Mouse (Mus musculus) kidney, postnatal 10 days (tissue): ENCODE data around the gene Dnm3.

Source experiments
- DNase-seq: peaks from one replicate; pipeline ENCODE4 v3.0.0; 2021; ENCODE audit warnings: mixed read lengths

The Dnm3 gene

GRCm38 (mm10) chr1:162156873-162157272, 321.0 kb downstream of the Dnm3 start:
- DNase-seq, result no peak

GRCm38 (mm10) chr1:162155546-162155945, 322.3 kb downstream of the Dnm3 start:
- DNase-seq, result no peak

GRCm38 (mm10) chr1:162153118-162153517, 324.7 kb downstream of the Dnm3 start:
- DNase-seq, result no peak

DNA sequence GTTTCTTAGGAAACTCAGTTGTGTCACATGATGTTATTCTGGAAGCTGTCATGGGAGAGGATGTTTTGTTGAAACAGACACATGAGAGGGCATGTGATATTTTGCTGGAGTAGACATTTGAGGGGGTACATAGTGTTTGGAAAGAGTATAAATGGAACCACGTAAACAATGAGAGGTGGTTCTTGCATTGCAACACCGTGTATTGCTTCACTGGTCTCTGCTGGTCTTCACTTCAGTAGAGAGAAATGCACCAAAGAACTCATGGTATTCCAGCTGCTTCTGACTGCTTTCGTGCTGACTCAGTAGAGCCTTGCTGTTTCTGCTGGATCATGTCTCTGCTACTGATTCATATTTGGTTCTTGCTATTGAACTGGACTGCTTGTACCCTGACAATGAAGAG, 328.1 kb downstream of the Dnm3 start:
- DNase-seq, result no peak

DNA sequence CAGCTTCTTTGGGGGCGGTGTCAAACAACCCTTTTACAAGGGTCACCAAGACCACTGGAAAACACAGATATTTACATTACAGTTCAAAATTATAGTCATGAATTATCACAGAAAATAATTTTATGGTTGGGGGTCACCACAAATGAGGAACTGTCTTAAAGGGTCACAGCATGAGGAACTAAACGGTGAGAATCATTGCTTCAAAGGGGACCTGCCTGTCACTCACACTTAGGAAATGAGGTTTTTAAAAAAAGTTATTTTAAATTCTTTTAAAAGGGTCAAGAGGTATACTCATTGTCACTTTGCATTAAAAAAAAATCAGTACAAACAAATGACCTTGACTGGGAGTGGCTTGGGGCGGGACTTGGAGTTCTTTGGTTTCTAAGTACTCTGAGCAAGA, 330.3 kb downstream of the Dnm3 start:
- DNase-seq, result no peak

GRCm38 (mm10) chr1:162145748-162146147, 332.1 kb downstream of the Dnm3 start:
- DNase-seq, result no peak

- DNase-seq, result no peak
Observed at GRCm38 (mm10) chr1:162144992-162145391, 332.8 kb downstream of the Dnm3 start.

DNA sequence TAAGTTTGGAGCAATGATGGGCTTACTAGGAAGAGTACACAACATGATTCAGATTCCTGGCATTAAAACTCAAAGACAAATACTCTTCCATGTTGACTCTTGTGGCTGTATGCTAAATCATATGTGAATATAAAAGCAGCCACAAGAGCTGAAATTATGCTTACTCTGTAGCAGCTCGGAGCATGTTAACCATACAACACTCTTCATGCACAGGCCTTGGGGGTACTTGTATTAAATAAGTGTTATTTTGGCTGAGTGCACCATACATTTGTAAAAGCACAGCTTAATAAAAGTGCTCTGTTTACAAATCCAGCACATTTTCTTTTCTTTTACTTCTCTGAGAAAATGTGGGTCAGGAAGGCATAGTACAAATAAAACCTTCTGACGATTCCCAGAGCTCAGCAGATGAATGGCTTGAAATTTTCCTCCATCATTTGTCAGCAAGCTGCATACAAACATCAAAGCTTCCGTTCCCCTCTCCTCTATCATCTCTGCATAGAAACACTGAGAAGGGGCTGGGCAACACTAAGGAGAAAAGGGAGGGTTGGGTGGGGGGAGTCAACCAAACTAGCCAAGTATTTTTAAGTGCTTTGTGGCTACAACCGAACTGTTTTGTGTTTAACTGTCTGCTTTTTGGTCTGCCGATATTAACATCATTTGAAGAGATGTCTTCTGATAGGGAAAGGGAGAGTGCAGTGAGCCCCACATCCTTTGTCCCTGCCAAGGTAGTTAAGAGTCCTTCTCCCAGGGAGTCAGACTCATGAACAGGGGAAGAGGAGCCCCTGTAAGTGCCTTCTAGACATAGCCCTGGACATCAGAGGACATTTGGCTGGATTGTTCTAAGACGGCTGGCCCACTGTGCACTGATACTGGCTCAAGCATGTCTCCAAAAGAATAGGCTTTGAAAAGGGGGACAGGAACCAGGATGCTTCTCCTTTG, 333.6 kb downstream of the Dnm3 start:
- no peak for DNase-seq

GRCm38 (mm10) chr1:162142285-162142684, 335.5 kb downstream of the Dnm3 start:
- no peak for DNase-seq

DNA sequence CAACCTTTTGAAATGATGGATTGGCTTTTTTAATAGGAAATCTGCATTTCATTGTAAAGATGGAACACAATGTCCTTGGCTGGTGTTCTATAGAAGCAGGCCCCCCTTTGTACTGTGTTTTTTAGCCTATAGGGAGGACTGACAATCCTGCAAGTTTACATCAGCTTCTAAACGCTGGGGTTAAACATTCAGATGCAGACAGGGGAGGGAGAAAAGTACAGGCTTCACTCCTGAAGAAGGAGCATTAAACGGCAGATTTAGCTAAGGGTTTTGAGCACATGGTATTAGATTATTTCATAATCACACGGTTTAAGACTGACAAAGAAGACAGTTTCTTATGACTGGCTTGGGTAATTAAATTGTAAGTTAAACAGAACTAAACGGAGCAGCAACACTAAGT, 341.5 kb downstream of the Dnm3 start:
- no peak for DNase-seq

DNA sequence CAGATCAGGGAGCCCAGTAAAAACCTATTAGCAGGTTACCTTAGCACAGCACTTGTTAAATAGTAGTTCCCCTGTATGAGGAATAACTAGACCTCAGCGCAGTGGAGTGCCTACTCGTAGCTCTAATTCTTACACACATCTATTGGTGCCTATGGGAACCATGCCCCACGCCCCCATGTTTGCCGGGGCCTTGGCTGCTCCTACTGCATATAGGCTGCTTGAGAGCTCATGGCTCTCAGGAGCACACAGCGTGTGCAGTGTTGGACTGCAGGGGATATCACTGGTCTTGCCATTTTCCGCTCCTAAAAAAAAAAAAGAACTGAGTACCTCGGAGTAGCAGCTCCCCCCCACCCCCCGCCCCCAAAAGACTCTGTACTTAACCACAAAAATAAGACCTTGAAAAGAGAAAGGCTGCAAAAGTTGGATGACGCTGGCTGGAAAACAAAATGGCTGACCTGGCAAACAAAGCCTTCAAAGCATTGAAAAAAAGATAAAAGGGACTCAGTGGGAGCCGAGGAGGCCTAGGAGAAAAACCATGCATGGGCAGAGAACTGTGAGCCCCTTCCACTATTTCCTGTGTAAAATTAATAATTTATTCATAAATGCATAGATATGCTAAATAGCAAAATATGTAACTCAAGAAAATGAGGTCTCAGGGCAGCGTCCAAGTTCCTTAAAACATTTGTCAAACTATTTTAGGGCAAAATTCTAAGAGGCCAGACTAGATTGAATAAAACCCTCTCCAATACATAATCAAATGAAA, 342.2 kb downstream of the Dnm3 start:
- DNase-seq, result no peak

DNA sequence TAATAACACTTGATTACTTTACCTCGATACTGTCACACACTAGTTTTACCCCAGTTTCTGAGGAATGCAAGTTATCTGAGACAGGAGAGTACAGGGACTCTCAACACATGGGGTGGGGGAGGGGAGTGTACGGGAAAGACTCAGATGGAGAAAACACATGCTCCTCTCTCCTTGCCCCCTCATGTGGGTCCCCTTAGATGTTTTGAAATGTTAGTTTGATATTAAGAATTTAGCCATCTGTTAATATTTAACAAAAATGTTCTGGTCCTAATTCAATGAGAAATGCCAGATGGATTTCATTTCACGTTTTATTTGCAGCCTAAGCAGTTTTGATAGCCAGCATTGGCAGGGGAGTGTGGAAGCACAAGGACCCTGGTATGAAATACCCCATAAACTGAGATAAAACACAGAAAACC, 343.2 kb downstream of the Dnm3 start:
- DNase-seq, result peak; percentile 24

GRCm38 (mm10) chr1:162132908-162133641, 344.8 kb downstream of the Dnm3 start:
- DNase-seq, result no peak

DNA sequence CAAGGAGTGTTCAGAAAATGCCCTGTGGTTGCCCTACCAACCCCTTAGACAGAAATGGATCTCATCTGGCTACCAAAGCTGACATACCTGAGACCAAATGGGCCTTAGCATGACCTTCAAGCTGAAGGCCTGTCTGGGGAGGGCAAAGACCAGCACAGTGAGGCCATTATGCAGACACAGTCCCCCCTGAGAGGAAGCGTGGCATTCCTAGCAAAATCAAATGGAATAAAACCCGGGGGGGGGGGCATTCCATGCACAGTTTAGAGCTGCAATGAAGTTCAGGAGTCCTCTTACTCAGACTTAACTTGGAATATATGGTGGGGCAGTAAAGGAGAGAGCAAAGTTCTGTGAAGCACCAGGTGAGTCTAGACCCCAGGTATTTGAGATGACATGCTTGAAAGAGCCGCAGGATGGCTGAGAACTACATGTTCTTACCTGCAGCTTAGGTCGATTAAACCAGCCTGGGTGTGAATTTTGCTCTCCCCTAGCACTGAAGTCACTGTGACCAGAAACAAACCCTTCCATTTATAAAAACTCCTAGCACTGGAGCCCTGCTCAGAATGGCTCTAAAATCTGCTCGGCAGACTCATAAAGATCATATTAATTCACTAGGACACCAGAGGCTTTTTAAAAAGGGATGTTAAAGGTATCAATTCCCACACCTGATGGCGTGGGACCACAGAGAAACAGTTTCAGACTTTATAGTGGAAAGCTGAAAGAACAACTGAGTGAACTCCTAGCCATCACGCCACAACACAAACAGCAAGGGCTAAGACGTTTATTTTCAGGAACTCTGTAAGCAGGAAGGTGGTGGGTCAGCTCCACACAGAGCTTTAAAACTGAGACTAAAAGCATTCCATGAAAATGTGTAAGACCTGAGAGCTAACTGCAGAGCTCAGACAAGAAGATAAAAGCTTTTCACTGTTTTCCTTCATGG, 350.7 kb downstream of the Dnm3 start:
- peak; percentile 11 for DNase-seq

DNA sequence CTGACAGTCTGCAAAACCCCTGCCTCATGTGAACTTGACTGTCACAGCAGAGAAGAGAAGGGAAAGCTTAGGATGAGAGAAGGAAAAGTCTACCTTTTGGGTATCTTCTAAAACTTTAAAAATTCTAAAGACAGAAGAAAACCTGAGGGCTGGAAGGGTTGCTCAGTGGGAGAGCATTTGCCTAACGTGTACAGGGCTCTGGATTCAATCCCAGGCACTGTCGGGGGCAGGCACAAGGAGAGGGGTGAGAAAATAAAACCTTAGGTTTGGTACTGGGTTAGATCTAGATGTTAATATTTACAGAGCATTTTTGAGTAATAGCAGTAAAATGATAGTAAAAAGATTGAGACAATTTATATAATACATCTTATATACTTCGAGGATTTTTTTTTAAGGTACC, 353.4 kb downstream of the Dnm3 start:
- DNase-seq, result no peak

- no peak for DNase-seq
Observed at GRCm38 (mm10) chr1:162121441-162122200, 356.2 kb downstream of the Dnm3 start.

- peak; percentile 21 for DNase-seq
Observed at GRCm38 (mm10) chr1:162109437-162109813, 368.4 kb downstream of the Dnm3 start.

- no peak for DNase-seq
Observed at GRCm38 (mm10) chr1:162108726-162109436, 369.0 kb downstream of the Dnm3 start.

DNA sequence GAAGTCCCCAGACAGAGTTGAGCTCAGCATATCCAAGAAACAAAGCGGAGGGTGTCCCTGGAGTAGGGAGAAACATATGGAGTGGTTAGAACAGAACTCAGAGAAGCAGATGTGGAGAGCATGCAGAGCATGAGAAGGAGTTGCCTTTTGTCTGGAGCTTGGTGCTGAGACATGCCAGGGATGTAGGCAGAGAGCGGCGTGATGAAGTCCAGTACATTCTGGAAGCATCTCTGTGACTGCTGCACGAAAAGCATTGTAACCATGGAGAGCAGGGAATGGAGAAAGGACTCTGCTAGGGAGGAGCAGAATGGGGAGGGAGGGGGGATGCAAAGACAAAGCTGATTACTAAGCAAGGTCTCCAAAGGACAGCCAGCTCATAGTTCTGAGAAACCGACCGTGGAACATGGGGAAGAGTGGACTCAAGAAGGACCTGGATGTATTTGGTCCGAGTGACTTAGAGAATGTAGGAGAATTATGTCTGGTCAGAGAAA, 369.6 kb downstream of the Dnm3 start:
- no peak for DNase-seq

DNA sequence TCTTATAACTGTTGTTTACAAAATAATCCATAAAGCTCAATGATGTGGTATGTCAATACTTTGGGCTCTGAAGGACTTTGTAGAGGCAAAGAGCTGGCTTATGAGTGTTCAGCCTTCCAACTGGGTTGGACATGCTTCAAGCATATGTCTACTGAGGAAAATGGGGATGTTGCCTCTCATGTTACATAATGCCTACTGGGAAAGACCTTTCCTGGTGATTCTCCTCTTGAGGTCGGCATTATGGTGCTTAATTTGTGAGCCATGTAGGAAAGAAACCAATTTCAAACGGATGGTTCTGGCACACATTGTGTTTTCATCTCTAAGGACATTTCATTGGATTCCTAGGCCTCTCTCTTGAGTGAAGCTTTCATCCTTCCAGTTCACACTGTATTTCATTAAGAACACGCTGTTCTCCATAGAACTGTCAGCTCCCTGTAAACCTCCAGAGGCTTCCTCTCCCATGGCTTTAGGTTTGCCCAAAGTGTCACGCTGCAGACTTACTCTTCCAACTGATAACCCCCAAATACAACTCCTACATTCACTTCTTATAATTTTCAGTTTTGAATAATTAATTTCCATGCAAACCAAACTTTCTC, 370.7 kb downstream of the Dnm3 start:
- no peak for DNase-seq
